Mouse (Mus musculus) forebrain, embryonic 16.5 days (tissue): Measurements from ENCODE around the gene Med14. TPM values are rescaled to one million over a fixed set of nuclear protein-coding genes. Genes with fewer than 3 reads are reported as not detected.
A peak's percentile ranks its signal among the peaks of the same experiment; 100 is the strongest.

Source experiments
- ATAC-seq: fragments of 200-750 bp; cut with Nextera tagmentation; 2 replicates; pipeline ENCODE4 v1.8.0; 2017; ENCODE audit warnings: mild to moderate bottlenecking, moderate library complexity
- H3K27ac ChIP-seq: fragments of 300-500 bp; sonication (generic); 2 replicates; pipeline ENCODE4 v1.5.1; 2014; ENCODE audit warnings: low read length, control low read depth
- H3K27me3 ChIP-seq: fragments of 300-500 bp; sonication (generic); replicated peaks from 2 replicates; pipeline ENCODE4 v1.6.1; 2014; ENCODE audit warnings: low read length; ENCODE audit not compliant: control insufficient read depth, insufficient read depth
- H3K36me3 ChIP-seq: fragments of 300-500 bp; sonication (generic); 2 replicates; pipeline ENCODE4 v1.6.1; 2014; ENCODE audit not compliant: control insufficient read depth, insufficient read depth
- H3K4me1 ChIP-seq: fragments of 300-500 bp; sonication (generic); replicated peaks from 2 replicates; pipeline ENCODE4 v1.6.1; 2014; ENCODE audit warnings: low read length; ENCODE audit not compliant: control insufficient read depth, insufficient read depth
- H3K4me2 ChIP-seq: fragments of 300-500 bp; sonication (generic); 2 replicates; pipeline ENCODE4 v1.6.1; 2014; ENCODE audit warnings: mild to moderate bottlenecking, low read length, control low read depth
- H3K4me3 ChIP-seq: fragments of 300-500 bp; sonication (generic); replicated peaks from 2 replicates; pipeline ENCODE4 v1.5.1; 2014; ENCODE audit warnings: mild to moderate bottlenecking, low read length, control low read depth
- H3K9ac ChIP-seq: fragments of 300-500 bp; sonication (generic); replicated peaks from 2 replicates; pipeline ENCODE4 v1.6.1; 2014; ENCODE audit warnings: low read depth, low read length, control low read depth
- H3K9me3 ChIP-seq: fragments of 300-500 bp; sonication (generic); 2 replicates; pipeline ENCODE4 v1.6.1; 2016; ENCODE audit warnings: low read length; ENCODE audit not compliant: control insufficient read depth
- WGBS: fragments of 180-500 bp; shearing (Covaris S2); extraction: QIAGEN DNeasy Blood & Tissue Kit; methylation state at CpG from one replicate; pipeline ENCODE4 v1.1.7; 2014; 5-methylcytosine and 5-hydroxymethylcytosine counted together
- polyA plus RNA-seq: library from polyadenylated mRNA; unstranded; fragments of >200 nt; fragmentation: Nextera tagmentation; extraction: Ambion mirVana; gene quantifications from 2 replicates; pipeline ENCODE4 v1.2.1, GENCODE M21; 2015

Gene Med14
- polyA plus RNA-seq, 1 experiment from 2014 or later: 14.1 TPM

GRCm38 (mm10) chrX:12762334-12763126 is 657 bp upstream of the Med14 start:
- Histone ChIP-seq H3K4me2 (peak overlapping the region; percentile 50), H3K27ac (peak overlapping the region; percentile 92), H3K4me3 (peak overlapping the region; percentile 62), H3K9ac (peak overlapping the region; percentile 78), H3K9me3 (no peaks in the 10 kb centered on the region), H3K4me1 (peaks cover 11% of the 10 kb centered on the region; the same call in 1 of the 2 replicates), H3K27me3 (no peaks in the 10 kb centered on the region), H3K36me3 (no peaks in the 10 kb centered on the region)
- WGBS: 18% methylated on average over 32 of the region's 32 CpGs
- ATAC-seq: no peak; the same call in 1 of the 2 replicates

GRCm38 (mm10) chrX:12761259-12761625 is 631 bp downstream of the Med14 start:
- Histone ChIP-seq H3K4me3 (peak overlapping the region; percentile 62), H3K36me3 (no peaks in the 10 kb centered on the region), H3K27ac (peak overlapping the region; percentile 92), H3K27me3 (no peaks in the 10 kb centered on the region), H3K4me2 (peak overlapping the region; percentile 58), H3K9ac (peak overlapping the region; percentile 78), H3K4me1 (peaks cover 13% of the 10 kb centered on the region; the same call in 1 of the 2 replicates), H3K9me3 (no peaks in the 10 kb centered on the region)
- WGBS: 9% methylated on average over 20 of the region's 25 CpGs
- ATAC-seq: no peak

GRCm38 (mm10) chrX:12760501-12760900 is 1.4 kb downstream of the Med14 start:
- 28% methylated on average over 8 of the region's 8 CpGs for WGBS
- Histone ChIP-seq H3K27me3 (no peaks in the 10 kb centered on the region), H3K4me2 (peak overlapping the region; percentile 58), H3K9ac (peak overlapping the region; percentile 32; the same call in 1 of the 2 replicates), H3K27ac (no peak overlapping the region), H3K36me3 (no peaks in the 10 kb centered on the region), H3K4me1 (peaks cover 13% of the 10 kb centered on the region; the same call in 1 of the 2 replicates), H3K9me3 (no peaks in the 10 kb centered on the region), H3K4me3 (peak overlapping the region; percentile 62)
- ATAC-seq: no peak

GRCm38 (mm10) chrX:12759625-12760024 is 2.2 kb downstream of the Med14 start:
- WGBS: 44% methylated on average over 5 of the region's 5 CpGs
- Histone ChIP-seq H3K4me2 (peak overlapping the region; percentile 58), H3K36me3 (no peaks in the 10 kb centered on the region), H3K27me3 (no peaks in the 10 kb centered on the region), H3K9ac (no peak overlapping the region), H3K4me3 (peak overlapping the region; percentile 62), H3K4me1 (peaks cover 13% of the 10 kb centered on the region; the same call in 1 of the 2 replicates), H3K27ac (no peak overlapping the region), H3K9me3 (no peaks in the 10 kb centered on the region)
- no peak for ATAC-seq

- no peak overlapping the region for H3K9ac ChIP-seq
- 60% methylated on average over 4 of the region's 4 CpGs for WGBS
- H3K36me3 ChIP-seq: no peaks in the 10 kb centered on the region
- no peak overlapping the region for H3K4me3 ChIP-seq
- no peaks in the 10 kb centered on the region for H3K9me3 ChIP-seq
- H3K4me2 ChIP-seq: no peak overlapping the region
- no peak for ATAC-seq
- no peaks in the 10 kb centered on the region for H3K4me1 ChIP-seq
- H3K27ac ChIP-seq: no peak overlapping the region
- no peaks in the 10 kb centered on the region for H3K27me3 ChIP-seq
Measured at GRCm38 (mm10) chrX:12747886-12748285, 14.0 kb downstream of the Med14 start.

- WGBS: 95% methylated on average over 3 of the region's 3 CpGs
- H3K4me1 ChIP-seq: no peaks in the 10 kb centered on the region
- H3K4me2 ChIP-seq: no peak overlapping the region
- H3K4me3 ChIP-seq: no peak overlapping the region
- no peaks in the 10 kb centered on the region for H3K27me3 ChIP-seq
- H3K36me3 ChIP-seq: no peaks in the 10 kb centered on the region
- H3K9me3 ChIP-seq: no peaks in the 10 kb centered on the region
- H3K9ac ChIP-seq: no peak overlapping the region
- ATAC-seq: no peak
- H3K27ac ChIP-seq: no peak overlapping the region
Measured at GRCm38 (mm10) chrX:12746729-12747128, 15.1 kb downstream of the Med14 start.

GRCm38 (mm10) chrX:12740396-12740795 is 21.5 kb downstream of the Med14 start:
- no peak overlapping the region for H3K9ac ChIP-seq
- H3K4me1 ChIP-seq: no peaks in the 10 kb centered on the region
- H3K4me2 ChIP-seq: no peak overlapping the region
- ATAC-seq: no peak
- no peak overlapping the region for H3K4me3 ChIP-seq
- no peaks in the 10 kb centered on the region for H3K9me3 ChIP-seq
- no peaks in the 10 kb centered on the region for H3K27me3 ChIP-seq
- H3K27ac ChIP-seq: no peak overlapping the region
- no peaks in the 10 kb centered on the region for H3K36me3 ChIP-seq

GRCm38 (mm10) chrX:12716036-12716435 is 45.8 kb downstream of the Med14 start:
- ATAC-seq: no peak
- no peak overlapping the region for H3K9ac ChIP-seq
- WGBS: 85% methylated on average over 4 of the region's 4 CpGs

GRCm38 (mm10) chrX:12713796-12714195 is 48.1 kb downstream of the Med14 start:
- H3K36me3 ChIP-seq: 0 out of 2 replicates have a peak, but pooled peaks cover 5% of the 10 kb centered on the region
- H3K4me1 ChIP-seq: no peaks in the 10 kb centered on the region
- H3K27ac ChIP-seq: no peak overlapping the region
- WGBS: 94% methylated on average over 7 of the region's 7 CpGs
- H3K4me3 ChIP-seq: no peak overlapping the region
- no peaks in the 10 kb centered on the region for H3K27me3 ChIP-seq
- no peak overlapping the region for H3K4me2 ChIP-seq
- no peaks in the 10 kb centered on the region for H3K9me3 ChIP-seq
- ATAC-seq: no peak
- H3K9ac ChIP-seq: no peak overlapping the region

More at GRCm38 (mm10) chrX:12716036-12716435, 45.8 kb downstream of the Med14 start:
- no peaks in the 10 kb centered on the region for H3K4me1 ChIP-seq
- no peak overlapping the region for H3K4me2 ChIP-seq
- H3K9me3 ChIP-seq: no peaks in the 10 kb centered on the region
- no peaks in the 10 kb centered on the region for H3K27me3 ChIP-seq
- H3K4me3 ChIP-seq: no peak overlapping the region
- H3K36me3 ChIP-seq: 0 out of 2 replicates have a peak, but pooled peaks cover 5% of the 10 kb centered on the region
- no peak overlapping the region for H3K27ac ChIP-seq
